Mouse (Mus musculus): ENCODE measurements around the gene Tex26.

Gene Tex26

DNA sequence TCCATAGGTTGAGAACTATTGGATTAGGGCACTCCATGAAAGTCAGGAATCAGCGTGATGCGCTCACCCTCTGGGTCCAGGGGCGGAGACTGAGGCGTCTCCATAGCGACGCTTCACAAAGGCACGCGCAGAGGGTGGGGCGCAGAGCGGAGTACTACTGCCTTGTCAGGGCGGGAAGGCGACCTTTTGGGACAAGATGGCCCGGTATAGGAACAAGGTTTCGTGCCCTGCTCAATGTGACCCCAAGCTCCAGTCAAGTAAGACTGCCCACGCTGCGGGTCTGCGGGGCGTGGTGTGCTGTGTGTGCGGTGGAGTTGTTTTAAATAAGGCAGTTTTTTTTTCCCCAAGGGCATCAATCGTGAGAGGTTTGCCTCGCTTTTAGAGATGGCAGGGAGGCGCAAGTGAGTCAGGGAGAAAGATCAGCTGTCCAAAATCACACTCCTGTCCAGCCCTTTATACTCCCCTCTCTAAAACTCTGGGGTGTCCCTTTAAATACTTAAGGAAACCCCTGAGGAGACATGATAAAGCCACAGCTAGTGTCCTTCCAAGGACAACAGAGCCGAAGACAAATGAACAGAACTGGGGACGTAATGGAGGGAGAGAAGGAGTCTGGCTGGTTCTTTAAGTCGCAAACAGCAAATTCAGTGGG is at the start of gene Tex26:
Gene Tex26 (plus strand): TSS at position 130 of the 649 bp plus-strand sequence.
- DNase-seq (ENCODE audit: inconsistent ontology term), result peak; percentile 81

DNA sequence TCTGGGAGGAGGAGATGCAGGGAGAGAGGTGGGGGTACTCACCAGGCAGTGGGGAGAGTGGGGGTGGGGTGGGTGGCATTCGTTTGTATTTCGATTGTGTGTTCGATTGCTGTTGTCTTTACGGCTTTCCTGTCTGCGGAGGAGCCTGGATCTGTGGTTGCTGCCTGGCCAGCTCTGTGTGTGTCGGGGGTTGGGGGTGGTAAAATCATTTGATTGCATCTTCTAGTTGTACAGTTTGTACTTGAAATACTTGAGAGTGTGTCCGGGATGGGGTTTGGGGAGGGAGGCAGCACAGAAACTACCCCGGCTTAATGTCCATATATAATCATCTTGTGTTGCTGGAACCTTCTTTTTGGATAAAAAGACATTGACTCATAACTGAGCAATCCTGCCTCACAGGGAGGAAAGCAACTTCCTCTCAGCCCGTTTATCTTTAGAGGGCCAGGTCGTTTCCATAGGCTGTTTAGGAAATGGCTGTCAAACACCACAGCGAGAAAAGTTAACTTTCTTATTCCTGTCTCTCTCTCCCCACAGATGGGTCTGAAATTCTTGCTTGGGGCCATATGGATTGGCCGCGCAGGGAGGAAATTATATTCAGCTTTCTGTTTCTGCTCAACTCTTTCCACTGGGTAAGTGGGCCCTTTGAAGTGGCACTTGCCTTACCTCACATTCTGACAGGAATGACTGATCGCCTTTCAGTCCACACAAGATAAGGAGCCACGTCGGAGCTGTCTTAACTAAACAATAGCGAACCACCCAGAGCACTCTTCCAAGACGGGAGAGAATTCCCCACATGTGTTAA is 47.7 kb upstream of the Tex26 start:
- no peak for DNase-seq (ENCODE audit: inconsistent ontology term)

DNA sequence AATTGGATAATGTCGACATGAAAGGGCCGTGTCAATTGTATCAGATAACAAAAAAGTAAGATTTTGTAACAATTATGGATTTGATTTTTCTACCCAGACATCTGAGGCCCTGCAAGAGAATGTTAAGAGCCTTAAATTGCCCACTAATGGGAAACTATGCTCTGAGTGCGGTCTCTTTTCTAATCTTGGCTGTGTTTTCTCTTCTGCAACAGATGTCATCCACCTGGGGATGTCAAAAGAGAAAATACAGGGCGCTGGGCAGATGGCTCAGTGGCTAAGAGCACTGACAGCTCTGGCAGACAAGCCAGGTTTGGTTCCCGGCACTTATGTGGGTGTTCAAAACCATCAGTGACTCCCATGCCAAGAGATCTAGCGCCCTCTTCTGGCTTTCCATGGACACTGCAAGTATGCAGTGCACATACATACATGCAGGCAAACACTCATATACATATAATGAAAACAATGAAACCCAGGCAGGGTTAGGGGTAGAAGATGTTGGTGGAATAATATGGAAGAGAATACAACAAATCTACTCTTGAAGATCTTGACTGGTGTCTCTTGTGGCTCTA is 47.0 kb upstream of the Tex26 start:
- no peak for DNase-seq (ENCODE audit: inconsistent ontology term)

DNA sequence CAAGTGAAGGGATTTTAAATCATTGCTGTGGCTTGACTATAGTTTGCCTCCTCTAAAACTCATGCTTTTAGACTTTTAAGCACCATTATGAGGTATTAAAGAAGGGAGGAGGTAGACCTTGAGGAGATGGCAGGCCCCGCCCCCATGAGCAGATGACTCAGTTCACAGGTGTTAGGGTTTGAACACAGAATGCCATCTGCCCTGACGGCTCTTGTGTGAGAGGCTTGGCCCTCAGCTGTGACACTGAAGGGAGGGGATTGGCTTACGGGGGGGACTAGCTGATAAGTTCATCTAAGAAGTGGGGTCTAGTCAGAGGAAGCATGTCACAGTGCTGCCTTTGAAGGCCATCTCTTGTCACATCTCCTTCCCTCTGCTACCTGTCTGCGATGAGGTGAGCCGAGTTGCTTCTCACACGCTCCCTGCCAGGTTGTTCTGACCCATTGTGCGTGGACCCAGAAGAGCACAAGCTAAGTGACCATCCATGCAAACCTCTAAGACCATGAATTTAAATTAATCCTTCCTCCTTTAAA is 37.9 kb upstream of the Tex26 start:
- no peak for DNase-seq (ENCODE audit: inconsistent ontology term)

DNA sequence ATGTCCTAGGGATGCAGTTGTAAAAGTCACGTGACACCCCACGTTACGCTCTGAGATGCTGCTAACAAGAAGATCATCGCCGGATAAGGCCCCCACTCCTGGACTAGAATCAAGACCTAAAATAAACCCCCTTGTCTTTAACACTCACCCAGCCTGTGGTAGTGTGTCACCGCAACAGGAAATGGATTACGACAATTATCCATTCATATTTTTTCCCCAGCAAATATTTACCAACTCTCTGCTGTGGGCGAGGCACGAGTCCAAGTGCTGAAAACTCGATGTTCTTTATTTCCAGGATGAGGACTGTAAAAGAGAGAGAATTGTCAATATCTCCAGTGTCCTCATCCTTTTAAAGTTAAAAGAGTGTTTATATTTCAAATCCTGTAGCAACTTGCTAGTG is 37.4 kb upstream of the Tex26 start:
- DNase-seq (ENCODE audit: inconsistent ontology term), result no peak

DNA sequence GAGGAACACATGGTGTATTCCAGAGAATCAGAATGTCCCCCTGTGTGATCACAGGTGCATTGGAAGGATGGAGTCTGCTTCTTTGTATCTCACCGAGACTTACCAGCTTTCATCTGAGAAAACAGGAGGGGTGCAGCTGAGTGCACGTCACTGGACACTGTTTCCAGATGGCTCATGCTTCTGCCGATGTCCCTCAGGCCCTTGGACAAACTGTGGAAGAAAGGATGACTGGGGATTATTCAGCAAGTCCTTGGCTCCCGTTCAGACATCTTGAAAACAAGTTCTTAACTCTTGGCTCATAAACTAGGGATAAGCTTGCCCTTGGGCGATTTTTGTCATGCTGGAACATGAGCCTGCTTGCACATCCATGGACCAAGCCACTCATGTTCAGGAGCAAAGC is 36.1 kb upstream of the Tex26 start:
- DNase-seq (ENCODE audit: inconsistent ontology term), result peak; percentile 7

DNA sequence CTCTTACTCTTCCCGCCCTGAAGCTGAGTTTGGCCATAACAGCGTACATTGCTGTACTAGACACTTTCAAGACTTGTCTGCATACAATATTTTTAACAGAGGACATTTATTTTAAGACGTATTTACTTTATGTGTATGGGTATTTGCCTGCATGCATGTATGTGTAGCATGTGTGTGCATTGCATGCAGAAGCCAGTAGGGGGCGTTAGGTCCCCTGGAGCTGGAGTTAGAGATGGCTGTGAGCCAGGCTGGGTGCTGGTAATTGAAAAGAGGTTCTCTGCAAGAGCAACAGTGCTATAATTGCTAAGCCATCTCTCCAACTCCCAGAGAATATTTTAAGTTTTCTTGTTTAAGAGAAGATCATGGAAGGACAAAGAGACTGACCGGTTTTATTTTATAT is 34.8 kb upstream of the Tex26 start:
- DNase-seq (ENCODE audit: inconsistent ontology term), result no peak

DNA sequence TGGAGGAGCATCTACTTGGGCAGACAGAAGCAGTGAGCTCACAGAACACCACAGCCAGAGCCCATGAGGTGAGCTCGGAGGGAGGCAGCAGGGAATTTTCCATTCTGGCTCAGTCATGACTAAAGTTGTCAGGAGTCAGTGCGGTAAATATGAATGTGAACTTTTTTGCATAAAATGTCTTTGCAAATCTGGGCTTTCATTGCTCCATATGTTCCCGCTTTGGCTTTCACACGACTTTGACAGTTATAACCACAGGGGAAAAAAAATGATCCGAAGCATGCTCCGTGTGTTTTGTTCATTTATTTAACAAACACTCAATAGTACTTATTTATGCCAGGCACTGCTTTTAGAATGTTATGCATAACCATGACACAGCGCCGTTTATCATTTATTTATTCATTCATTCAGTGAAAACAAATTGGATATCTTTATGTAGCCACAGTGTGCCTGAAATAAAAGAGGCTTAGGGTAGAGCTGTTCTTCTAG is 32.6 kb upstream of the Tex26 start:
- DNase-seq (ENCODE audit: inconsistent ontology term), result no peak

DNA sequence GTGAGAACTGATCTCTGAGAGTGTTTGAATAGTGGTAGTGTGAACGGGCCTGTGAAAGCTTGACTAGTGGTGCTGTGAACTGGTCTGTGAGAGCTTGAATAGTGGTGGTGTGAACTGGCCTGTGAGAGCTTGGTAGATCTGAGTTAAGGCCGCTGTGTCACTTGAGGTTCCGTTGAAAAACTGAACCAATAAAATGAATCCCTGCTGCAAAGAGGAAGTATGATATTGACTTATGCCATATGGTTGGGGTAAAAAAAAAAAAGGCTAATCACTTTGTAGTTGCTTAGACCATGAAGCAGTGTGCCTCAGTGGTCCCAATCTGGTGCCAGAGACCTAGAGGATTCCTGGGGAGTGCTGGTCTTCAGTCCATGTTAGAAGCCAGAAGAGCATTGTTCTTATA is 30.0 kb upstream of the Tex26 start:
- no peak for DNase-seq (ENCODE audit: inconsistent ontology term)

DNA sequence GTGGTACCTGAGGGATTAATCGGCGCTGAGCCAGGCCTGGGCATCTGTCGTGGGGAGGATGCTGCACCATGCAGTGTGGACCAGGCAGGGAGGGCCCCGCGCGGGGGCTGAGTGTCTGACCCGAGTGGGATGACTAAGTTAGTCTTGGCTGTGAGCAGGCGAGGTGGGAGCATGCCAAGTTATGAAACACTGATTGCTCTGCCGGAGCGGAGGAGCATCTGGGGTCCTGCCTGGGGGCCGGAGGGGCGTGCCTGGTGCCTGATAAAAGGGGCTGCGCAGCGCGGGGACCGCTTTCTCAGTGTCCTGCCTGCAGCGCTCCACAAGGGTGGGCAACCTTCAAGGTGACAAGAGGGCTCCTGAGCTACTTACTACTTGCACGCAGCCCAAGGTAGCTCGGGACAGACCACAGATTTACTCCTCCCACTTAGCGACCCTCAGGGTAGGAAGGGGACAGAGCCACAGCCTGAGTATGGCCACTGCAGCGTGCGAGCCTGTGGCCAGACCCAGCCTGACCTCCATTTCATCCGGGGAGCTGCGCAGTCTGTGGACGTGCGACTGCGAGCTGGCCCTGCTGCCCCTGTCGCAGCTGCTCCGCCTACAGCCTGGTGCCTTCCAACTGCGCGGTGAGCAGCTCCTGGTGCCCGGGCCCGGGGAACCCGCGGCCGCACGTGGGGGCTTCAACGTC is 27.8 kb upstream of the Tex26 start, which contains the start of gene Medag:
Gene Medag (plus strand): TSS at position 241 of the 685 bp plus-strand sequence.
- peak; percentile 84 for DNase-seq (ENCODE audit: inconsistent ontology term)

DNA sequence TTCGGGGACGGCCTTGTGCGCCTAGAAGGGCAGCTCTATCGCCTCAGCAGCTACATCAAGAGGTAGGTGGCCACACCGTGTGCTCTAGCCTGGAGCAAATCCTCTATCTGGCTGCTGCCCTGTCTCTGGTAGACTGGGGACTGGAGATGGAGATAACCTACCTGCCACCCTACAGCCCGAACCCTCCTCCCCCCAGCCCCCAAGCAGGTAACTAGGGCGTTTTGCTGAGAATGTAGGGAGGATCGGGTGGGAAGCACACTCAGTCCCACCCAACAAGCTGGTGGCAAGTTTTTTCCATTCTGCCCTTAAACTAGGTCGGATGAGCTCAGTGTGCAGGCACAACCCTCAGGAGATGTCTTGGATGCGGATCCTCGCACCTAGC is 27.3 kb upstream of the Tex26 start:
- no peak for DNase-seq (ENCODE audit: inconsistent ontology term)

DNA sequence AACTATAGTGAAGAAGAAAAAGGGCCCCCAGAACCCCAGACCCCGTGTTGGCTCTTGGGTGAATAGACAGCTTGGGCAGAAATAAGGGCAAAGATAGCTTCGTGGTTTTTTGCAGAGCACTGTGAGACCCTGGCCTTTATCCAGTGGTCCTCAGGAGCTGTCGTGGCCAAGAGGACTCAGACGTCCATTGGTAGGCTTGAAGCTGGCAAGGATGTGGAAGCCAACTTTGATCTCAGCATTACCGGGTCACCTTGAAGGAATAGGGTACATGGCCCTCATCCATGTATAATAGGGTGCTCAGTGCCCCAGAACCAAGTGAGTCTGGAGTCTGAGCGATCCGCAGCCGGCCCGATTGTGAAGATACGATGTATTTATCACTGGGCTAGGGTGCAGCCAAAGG is 26.8 kb upstream of the Tex26 start:
- DNase-seq (ENCODE audit: inconsistent ontology term), result no peak

DNA sequence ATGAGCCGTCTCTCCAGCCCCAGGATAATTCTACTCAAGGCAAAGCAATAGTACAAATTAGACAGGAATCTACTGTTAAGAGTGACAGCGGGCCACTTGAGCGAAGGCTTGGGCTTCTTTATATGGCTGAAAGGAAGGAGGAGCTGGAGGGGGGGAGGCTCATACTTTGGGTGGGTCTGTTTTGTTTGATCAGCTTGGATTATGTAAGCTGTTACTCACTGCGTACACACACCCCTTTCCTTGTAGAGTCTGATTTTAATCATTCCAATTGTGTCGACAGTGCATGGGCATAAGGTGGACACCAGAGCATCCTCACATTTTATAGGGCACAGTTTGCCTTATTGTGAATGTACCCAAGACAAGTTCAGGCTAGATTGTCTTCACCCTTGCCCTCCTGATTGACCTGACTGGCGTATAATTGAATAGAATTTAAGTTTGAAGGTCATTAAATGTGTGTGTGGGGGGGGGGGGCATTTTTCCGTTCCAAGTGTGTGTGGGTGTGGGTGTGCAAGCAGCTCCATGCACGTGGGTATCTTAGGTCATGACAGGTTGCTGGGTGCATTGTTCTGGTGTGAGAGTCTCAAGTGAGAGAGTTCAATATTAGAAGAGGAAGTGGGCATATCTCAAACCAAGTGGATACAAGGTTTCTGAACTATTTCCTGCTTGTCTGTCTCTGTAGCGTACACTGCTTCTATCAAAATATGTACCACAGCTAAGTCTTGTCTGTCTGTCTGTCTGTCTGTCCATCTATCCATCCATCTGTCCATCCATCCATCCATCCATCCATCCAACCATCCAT is 24.9 kb upstream of the Tex26 start:
- no peak for DNase-seq (ENCODE audit: inconsistent ontology term)

DNA sequence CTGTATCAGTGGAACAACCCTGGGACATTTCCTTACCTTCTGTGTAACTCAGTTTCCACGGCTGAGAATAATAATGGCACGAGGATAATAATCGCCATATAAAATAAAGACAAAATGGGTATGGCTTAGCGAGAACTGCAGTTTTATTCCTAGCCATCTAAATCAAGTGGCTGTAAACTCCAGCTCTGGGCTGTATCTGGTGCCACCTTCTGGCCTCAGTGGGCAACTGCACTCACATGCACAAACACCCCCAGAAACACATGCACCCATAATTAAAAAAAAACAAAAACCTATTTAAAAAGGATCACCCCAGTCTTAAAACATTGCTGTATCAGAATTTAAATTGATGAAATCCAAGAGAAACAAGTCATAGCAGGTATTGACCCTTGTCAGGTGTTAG is 22.1 kb upstream of the Tex26 start:
- no peak for DNase-seq (ENCODE audit: inconsistent ontology term)

DNA sequence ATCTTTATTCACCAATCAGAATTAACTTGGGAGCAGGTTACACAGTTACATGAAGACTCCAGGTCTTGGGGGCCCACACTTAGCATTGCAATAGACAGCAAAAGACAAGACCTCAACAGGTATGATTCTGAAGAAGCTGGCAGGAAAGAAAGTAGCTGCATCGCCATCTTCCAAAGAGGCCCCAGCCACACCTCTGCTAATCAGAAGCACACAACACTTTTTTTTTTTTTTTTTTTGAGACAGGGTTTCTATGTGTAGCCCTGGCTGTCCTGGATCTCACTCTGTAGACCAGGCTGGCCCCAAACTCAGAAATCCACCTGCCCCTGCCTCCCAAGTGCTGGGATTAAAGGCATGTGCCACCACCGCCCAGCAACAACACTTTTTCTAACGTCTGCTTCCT is 12.9 kb upstream of the Tex26 start:
- no peak for DNase-seq (ENCODE audit: inconsistent ontology term)

DNA sequence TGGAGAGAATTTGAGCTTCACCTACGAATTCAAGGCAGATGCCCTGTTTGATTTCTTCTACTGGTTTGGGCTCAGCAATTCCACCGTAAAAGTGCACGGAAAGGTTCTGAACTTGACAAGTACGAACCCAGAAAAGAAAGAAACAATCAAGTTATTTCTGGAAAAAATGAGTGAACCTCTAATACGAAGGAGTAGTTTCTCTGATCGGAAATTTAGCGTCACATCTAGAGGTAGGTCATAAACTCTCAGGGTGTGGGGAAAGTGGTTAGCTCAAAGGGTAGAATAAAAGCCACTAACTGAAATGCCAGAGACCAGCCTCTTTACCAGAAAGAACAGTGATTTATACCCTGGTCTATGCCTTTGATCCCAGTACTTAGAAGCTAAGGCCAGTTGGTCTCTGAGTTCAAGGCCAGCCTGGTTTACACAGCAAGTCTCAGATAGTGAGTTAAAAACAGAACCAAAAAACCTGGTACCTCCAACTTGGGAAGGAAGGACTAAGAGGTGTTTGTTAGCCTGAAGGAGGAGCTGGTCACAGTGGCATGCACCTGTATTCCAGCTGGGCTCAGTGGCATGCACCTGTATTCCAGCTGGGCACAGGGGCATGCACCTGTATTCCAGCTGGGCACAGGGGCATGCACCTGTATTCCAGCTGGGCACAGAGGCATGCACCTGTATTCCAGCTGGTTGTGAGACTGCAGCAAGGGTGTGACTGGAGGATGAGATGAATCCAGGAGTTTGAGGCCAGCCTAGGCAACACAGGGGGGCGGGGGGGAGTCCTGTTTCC is 12.0 kb upstream of the Tex26 start:
- no peak for DNase-seq (ENCODE audit: inconsistent ontology term)

DNA sequence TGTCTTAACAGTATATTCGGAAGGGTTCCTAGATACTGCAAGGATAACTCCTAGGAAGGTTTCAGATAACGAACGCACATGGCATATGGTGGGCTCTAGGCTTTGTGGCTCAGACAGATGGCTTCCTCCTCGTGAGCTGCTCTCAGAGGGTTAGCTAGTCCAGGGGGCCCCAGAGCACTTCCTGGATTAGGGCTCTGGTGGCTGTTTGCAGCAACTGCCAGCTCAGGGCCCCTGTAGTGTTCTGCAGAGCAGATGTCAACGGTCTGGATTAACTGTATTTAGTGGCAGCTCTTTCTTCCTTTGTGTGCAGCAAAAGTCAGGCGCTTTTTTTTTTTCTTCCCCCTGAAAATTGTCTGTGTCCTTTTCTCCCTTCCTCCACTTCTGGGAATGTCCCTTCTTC is 11.1 kb upstream of the Tex26 start:
- no peak for DNase-seq (ENCODE audit: inconsistent ontology term)

DNA sequence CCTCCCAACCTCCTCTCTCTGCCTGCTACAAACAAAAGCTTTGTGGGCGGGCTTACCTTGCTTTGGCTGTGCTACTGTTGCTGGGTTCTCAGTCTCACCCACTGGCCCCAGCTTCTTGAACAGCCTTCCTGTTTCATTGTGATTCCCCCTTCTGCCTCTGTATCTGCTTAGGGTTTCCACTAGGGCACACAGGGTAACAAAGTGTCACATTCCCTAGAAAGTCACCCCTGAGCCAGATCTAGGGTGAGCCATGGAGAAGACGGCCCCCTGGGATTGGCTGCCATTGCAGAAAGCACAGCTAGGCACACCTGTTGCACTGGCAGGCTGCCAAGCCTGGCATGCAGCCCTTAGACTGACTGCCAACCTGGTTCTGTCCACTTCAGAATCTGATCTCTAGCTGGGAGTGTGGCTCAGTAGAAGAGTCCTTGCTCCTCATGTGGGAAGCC is 10.6 kb upstream of the Tex26 start:
- DNase-seq (ENCODE audit: inconsistent ontology term), result no peak

DNA sequence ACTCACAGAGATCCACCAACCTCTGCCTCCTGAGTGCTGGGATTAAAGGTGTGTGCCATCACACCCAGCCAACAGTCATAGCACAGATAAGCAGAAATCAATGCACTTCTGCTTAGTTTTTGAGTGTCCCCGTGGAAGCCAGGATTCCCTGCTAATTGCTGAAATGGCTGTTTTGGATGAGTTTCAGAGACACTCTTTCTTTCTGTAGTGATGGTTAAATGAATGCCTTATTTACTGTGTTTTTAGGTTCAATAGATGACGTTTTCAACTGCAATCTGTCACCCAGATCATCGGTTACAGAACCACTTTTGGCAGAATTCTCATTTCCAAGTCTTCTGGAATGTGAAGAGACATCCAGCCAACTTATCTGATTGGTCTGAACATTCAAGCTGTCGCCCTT is 9.9 kb upstream of the Tex26 start:
- no peak for DNase-seq (ENCODE audit: inconsistent ontology term)

DNA sequence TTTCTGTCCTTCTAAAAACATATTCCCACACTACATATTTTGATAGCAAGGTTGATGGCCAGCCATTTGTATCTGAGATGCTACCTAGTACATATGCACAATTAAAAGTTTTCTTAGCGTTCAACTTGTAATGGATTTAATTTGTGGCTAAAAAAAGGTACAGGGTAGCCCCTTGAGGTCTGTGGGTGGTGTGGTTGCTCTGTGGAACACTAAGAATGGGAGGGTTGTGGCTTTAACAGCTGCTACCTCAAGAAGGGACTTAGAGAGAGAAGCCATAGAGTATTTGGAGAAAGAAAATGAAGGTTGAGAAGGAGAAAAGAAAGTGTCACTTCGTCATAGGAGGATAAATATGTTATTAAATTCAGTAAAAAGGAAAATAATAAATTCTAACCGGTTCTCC is 8.5 kb upstream of the Tex26 start:
- no peak for DNase-seq (ENCODE audit: inconsistent ontology term)

Measured in Muller cell, postnatal 12 days (primary cell).